Comparison of ENCODE assay signal across 6 mouse cellular contexts in the genomic region with DNA sequence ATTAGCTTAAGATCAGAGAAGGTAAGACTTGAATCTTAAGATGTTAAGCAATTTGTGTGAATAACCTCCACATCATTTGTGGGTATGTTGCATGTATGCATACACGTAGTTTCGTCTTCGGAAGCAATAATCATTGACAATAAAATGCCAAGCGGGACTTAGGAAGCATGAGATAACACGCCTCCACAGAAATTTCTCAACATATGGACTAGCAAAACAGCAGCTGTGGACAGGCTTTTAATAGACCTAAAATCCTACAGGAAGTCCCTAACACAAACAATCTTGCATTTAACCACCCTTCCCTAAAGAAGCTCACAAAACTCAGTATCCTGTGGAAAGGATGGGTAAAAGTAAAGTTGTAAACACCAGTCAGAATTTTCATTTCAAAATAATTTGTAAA.
"Had no signal": no experiment of that assay in that cellular context is flagged by ENCODE, and none has a peak within 500 bp of the region (broad histone marks: within the 10 kb centered on the region; RNA-seq: fewer than 3 reads in every experiment).

No protein-coding gene starts in this region.

- DNase-seq: kidney, adult 2 months; kidney, postnatal 25 days; layer of hippocampus, postnatal 36 days; liver, postnatal 0 days; lung, embryonic 14.5 days; thymus, postnatal 36 days had no signal
